Mouse (Mus musculus) frontal cortex, adult 2 months (tissue): ENCODE data around the gene Aim2. TPM values are rescaled to one million over a fixed set of nuclear protein-coding genes. Genes with fewer than 3 reads are reported as not detected.

Experiments used
- DNase-seq, 2 experiments: peaks; one replicate each; pipeline ENCODE4 v3.0.0; 2022; ENCODE audit warnings: low spot score in 1 of 2; ENCODE audit errors: extremely low spot score in 1 of 2
- polyA plus RNA-seq: library from polyadenylated mRNA; depleted of rRNA; stranded (reverse); fragments of >200 nt; gene quantifications from 2 replicates; pipeline ENCODE4 v1.2.3, GENCODE M21; 2012

Gene Aim2
- polyA plus RNA-seq, 1 experiment = 3.4 TPM

- no peak for DNase-seq
Measured at GRCm38 (mm10) chr1:173343934-173344333, 6.7 kb upstream of the Aim2 start.

DNA sequence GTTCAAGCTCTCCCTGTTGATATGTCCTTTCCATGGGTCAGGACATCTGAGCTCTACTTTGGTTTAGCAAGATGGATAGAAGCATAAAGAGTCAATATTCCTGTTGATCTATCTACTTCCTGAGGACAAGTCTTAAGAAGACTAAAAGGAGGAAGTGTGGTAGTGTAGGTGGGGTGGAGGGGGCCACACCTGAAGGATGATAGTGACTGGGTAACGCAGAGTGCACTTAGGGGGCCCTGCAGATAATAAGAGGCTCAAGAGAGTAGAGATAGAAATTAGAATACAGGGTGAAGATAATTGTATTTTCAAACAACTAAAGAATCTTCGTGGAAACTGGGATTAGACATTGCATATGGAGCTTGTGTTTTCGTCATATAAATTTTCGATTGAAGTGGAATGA, 5.6 kb upstream of the Aim2 start:
- no peak for DNase-seq

DNA sequence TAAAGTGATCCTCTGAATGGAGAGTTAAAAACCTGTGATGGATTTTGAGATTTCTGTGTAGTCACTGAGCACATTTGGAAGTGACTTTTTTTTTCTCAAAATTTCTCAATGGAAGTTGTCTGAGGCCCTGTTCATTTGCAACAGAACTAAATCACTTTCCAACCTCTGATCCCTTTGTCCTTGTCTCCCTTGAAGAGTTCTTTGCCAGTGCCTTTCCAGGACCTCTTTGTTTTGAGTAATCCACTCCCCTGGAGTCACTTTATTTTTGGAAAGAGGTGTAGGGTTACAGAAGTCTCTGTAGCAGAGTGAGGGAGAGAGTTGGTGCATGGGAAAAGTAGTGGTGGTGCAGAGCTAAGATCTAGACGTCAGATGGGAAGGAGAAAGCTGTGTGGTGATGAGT, 2.2 kb upstream of the Aim2 start:
- no peak for DNase-seq

GRCm38 (mm10) chr1:173349192-173349591, 1.5 kb upstream of the Aim2 start:
- no peak for DNase-seq

DNA sequence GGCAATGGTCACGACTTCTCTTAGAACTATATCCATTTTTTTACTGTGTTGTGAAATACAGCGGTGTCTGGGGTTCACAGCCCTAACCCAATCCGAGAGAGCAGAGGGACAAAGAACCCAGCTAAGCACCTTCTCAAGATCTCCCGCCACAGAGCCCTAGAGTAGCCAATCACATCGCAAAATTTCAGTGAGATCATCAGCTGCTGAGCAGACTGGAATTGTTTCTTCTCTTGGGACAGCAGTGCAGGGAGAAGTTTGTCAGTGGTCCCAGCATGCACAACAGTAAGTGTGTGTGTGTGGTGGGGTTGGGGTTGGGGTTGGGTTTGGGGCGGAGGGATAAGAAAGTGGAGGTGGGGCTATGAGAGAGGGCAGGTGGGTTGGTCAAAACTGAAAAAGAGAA, 733 bp upstream of the Aim2 start:
- DNase-seq = peak in 1 of 2 experiments; percentile 61

GRCm38 (mm10) chr1:173355107-173355846, 4.6 kb downstream of the Aim2 start:
- peak; percentile 76 to 77 for DNase-seq

DNA sequence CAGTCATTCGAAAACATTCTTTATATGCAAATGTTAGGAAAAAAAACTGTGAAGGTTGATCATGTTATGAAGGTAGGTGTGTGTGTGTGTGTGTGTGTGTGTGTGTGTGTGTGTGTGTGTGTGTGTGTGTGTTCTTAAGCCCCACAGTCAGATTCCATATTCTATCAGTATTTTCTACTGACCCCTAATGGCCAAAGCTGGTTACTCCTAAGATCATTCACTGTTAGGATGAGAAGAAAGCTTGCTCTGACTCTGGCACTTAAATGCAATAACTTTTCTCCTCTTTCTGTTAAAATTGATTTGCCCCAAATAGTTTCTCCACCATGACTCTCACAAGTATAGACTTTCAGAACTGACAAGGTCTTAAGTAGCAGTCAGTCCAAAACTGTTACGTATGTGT, 6.0 kb downstream of the Aim2 start:
- DNase-seq = no peak

DNA sequence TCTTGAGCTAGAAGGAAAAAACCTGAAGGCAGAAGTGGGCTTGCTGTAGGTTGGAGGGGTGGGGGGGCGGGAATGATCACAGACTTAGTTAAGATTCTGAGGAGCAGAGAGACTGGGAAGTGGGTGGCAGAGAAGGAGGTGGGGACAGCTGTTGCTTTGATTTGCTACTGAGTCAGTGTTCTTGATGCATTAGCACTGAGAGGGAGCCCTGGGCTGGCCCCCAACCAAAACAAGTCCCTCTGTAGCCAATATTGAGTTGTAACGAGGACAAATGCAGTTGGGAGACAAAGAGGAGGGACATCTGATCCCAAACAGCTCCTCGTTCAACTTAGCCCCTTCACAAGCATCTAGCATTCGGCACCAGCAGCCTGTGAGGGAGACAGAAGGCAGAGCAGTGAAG, 7.1 kb downstream of the Aim2 start:
- DNase-seq = peak; percentile 57 to 70

DNA sequence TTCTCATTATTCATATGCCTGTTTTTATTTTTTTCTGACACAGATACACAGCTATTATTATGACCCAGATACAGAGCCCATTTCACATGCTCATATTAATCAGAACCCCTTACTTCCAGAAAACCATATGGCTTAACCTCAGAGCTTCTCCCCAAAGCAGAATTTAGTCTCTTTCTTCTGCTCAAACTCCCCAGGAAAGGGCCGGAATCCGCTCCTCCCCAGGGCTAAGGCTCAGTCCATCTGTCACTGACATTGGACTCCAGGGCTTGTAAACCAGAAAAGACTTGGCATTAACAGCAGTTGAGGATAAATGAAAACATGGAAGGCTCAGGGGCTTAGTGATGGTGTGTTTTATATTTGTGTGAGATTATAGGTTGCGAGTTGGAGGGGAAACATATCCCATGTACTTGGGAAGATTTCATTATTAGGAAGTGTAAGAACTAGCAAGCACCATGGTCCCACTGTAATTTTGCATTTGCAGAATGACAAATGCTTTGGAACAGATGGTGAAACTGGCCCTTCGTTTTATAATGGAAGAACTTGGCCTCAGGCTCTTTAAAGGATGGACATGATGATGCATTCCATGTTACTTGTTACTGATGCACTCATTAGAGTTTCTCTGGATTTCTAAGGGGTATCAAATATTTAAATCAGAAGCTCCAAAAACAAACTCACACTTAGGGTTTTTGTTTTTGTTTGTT, 9.1 kb downstream of the Aim2 start:
- no peak for DNase-seq

GRCm38 (mm10) chr1:173361651-173362050, 11.0 kb downstream of the Aim2 start:
- no peak for DNase-seq

DNA sequence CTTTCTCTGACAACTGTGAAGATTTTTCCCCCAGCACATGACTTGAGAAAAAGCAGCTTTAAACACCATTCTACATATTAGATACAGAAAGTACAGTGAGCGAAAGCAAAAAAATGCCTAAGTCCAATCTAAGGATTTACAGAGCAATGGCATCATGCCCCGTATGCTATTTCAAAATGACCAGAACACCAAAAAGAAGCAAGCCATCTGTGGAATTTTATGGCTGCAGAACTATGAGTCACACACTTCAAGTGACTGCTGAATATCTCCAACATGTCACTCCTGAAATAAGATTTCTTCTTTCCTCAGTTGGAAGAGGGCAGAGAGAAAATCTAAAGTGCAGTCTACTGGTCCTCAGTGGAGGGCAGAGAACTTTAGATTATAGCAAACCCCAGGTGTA, 12.8 kb downstream of the Aim2 start:
- no peak for DNase-seq

DNA sequence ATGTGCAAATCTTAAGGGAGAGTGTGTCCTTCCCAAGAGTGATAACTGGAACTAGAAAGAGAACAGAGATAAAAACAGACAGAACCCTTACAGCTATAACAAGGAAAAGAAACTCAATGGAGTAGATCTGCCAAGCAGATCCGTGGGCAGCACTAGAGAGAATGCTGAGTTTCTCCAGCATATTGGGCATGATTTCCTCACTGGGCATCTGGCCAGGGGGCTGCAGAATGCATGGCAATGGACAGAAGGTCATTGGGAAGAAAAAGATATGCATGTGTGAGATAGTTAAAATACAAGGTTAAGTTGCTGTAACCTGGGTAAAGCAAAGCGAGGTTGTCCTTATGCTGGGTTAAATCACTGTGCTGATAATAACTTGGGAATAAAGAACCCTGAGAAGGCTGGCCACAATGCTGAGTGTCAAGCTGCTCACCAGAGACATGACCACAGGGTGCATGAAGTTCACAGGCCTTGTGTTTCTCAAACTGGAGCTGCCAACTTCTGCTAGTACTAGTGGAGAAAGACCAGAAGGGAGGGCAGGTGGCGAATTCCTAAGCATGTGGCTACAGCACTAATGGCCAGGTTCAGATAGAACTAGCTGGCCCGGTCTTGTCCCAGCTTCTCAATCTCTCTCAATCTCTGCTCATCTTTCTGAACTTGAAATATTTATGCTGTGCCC, 13.6 kb downstream of the Aim2 start:
- DNase-seq = no peak

- DNase-seq = peak in 1 of 2 experiments; percentile 35
Measured at GRCm38 (mm10) chr1:173365970-173366409, 15.3 kb downstream of the Aim2 start.

GRCm38 (mm10) chr1:173366701-173367355, 16.1 kb downstream of the Aim2 start:
- peak in 1 of 2 experiments; percentile 65 for DNase-seq

DNA sequence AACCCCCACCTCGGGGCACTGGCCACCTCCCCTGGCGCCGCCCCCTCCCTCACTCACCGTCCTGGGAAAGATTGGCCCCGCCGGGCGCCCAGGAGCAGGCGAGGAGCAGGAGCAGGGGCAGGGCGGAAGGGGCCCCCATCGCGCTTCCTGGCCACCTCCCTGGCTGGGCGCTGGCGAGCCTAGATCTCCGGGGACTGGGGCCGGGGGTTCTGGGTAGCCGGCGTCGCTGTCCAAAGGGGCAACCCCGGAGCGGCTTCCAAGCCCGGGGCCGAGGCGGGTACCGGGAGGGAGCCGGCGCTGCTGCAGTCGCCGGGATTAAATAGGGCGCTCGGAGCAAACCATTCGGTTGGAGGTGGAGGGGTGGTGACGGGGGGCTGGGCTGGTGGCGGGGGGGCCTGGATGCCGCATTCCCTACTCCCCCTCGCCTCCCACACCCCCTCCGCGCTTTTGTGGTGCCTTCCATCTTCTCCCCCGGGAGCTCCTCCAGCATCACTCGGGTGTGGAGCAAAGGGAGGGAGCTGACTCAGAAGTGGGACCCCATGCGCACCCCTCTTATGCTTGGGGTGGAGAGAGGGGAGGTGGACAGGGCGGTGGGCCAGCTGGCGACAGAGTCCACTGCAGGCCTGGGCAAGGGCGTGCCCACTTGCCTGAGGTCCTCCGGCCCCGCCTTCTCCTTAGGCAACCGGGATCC, 16.8 kb downstream of the Aim2 start, which contains the start of gene Cadm3:
TSS of gene Cadm3 (minus strand) at position 340 of the 691 bp plus-strand sequence.
- DNase-seq = peak in 1 of 2 experiments; percentile 83

DNA sequence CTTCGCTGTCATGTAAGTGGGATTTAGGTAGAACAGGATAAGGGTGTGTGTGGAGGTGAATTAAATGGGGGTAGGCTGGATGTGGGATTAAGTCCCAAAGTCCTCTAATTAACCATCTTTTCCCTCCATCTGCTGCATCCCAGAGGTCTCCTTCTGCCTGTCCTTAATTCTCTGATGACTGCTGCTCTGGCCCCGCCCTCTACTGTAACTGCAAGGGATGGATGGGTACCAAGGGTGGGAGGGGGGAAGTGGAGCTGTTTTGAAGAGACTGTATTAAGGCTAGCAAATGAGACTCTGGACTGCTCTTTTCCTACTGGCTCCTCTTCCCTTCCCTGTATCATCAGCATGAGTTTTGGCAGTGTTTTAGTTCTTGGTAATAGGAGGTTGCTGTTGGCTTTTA, 18.9 kb downstream of the Aim2 start:
- DNase-seq = no peak

- no peak for DNase-seq
Measured at GRCm38 (mm10) chr1:173370456-173370855, 19.8 kb downstream of the Aim2 start.

- no peak for DNase-seq
Measured at GRCm38 (mm10) chr1:173371586-173371985, 20.9 kb downstream of the Aim2 start.

DNA sequence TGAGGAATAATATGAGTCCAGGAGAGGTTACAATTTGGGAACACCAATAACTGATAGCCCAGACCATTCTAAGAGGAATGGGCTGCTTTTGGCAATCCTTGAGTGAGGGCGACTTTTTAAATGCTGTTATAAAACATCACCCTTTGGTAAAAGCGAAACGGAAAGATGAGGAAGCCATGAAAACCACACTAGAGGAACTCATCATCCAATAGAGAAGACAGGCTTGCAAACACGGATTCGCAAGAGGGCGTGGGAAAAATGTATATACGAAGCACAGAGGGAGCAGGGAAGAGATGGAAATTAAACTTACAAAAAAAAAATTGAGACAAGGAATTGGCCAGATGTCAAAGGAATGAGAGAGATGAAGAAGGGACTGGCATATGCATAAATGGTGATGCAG, 23.3 kb downstream of the Aim2 start:
- no peak for DNase-seq

GRCm38 (mm10) chr1:173377380-173378112, 26.9 kb downstream of the Aim2 start:
- DNase-seq = peak; percentile 52 to 88
